Mouse (Mus musculus): ENCODE results near the gene Il1r2. TPM values are rescaled to one million over a fixed set of nuclear protein-coding genes. Genes with fewer than 3 reads are reported as not detected.

The Il1r2 gene
- polyA plus RNA-seq, 1 experiment = not detected

- peaks cover 12% of the 10 kb centered on the region for H3K4me1 ChIP-seq (ENCODE audit: control insufficient read depth, insufficient read depth, low read length)
- 86% methylated on average over 3 of the region's 3 CpGs for WGBS
- TF ChIP-seq CTCF (IDR thresholded peaks at IDR 0.05; ENCODE audit: insufficient read depth, low read depth, low read length) (no peak), POLR2A (IDR thresholded peaks at IDR 0.05; ENCODE audit: insufficient read depth, low read depth, low read length) (no peak)
- H3K27ac ChIP-seq (ENCODE audit: insufficient read depth, low read depth, low read length) = no peak overlapping the region
- no peak overlapping the region for H3K4me3 ChIP-seq (ENCODE audit: insufficient read depth, low read depth, low read length)
Measured at GRCm38 (mm10) chr1:40084386-40084785, 10.5 kb downstream of the Il1r2 start.

GRCm38 (mm10) chr1:40085403-40086182, 11.7 kb downstream of the Il1r2 start:
- Histone ChIP-seq H3K4me1 (ENCODE audit: control insufficient read depth, insufficient read depth, low read length) (peaks cover 12% of the 10 kb centered on the region), H3K4me3 (ENCODE audit: insufficient read depth, low read depth, low read length) (peak overlapping the region; percentile 59), H3K27ac (ENCODE audit: insufficient read depth, low read depth, low read length) (no peak overlapping the region)
- 2% methylated on average over 25 of the region's 25 CpGs for WGBS
- TF ChIP-seq CTCF (IDR thresholded peaks at IDR 0.05; ENCODE audit: insufficient read depth, low read depth, low read length) = no peak
- no peak for TF ChIP-seq POLR2A (IDR thresholded peaks at IDR 0.05; ENCODE audit: insufficient read depth, low read depth, low read length)

GRCm38 (mm10) chr1:40091160-40091559, 17.3 kb downstream of the Il1r2 start:
- no peak overlapping the region for H3K27ac ChIP-seq (ENCODE audit: insufficient read depth, low read depth, low read length)

GRCm38 (mm10) chr1:40092541-40092940, 18.7 kb downstream of the Il1r2 start:
- 51% methylated on average over 6 of the region's 6 CpGs for WGBS
- TF ChIP-seq POLR2A (IDR thresholded peaks at IDR 0.05; ENCODE audit: insufficient read depth, low read depth, low read length) = no peak

More at GRCm38 (mm10) chr1:40091160-40091559, 17.3 kb downstream of the Il1r2 start:
- TF ChIP-seq POLR2A (IDR thresholded peaks at IDR 0.05; ENCODE audit: insufficient read depth, low read depth, low read length) = no peak
- no peak for TF ChIP-seq CTCF (IDR thresholded peaks at IDR 0.05; ENCODE audit: insufficient read depth, low read depth, low read length)
- H3K4me1 ChIP-seq (ENCODE audit: control insufficient read depth, insufficient read depth, low read length) = no peaks in the 10 kb centered on the region
- WGBS = 89% methylated on average over 9 of the region's 9 CpGs
- H3K4me3 ChIP-seq (ENCODE audit: insufficient read depth, low read depth, low read length) = no peak overlapping the region

GRCm38 (mm10) chr1:40094601-40095304, 20.9 kb downstream of the Il1r2 start:
- TF ChIP-seq POLR2A (IDR thresholded peaks at IDR 0.05; ENCODE audit: insufficient read depth, low read depth, low read length) = no peak
- no peak for TF ChIP-seq CTCF (IDR thresholded peaks at IDR 0.05; ENCODE audit: insufficient read depth, low read depth, low read length)
- H3K4me3 ChIP-seq (ENCODE audit: insufficient read depth, low read depth, low read length) = no peak overlapping the region
- WGBS = 75% methylated on average over 3 of the region's 3 CpGs
- no peak overlapping the region for H3K27ac ChIP-seq (ENCODE audit: insufficient read depth, low read depth, low read length)
- H3K4me1 ChIP-seq (ENCODE audit: control insufficient read depth, insufficient read depth, low read length) = no peaks in the 10 kb centered on the region

More at GRCm38 (mm10) chr1:40092541-40092940, 18.7 kb downstream of the Il1r2 start:
- H3K4me3 ChIP-seq (ENCODE audit: insufficient read depth, low read depth, low read length) = no peak overlapping the region
- no peak overlapping the region for H3K27ac ChIP-seq (ENCODE audit: insufficient read depth, low read depth, low read length)
- no peaks in the 10 kb centered on the region for H3K4me1 ChIP-seq (ENCODE audit: control insufficient read depth, insufficient read depth, low read length)

GRCm38 (mm10) chr1:40095585-40095984, 21.7 kb downstream of the Il1r2 start:
- no peak for TF ChIP-seq CTCF (IDR thresholded peaks at IDR 0.05; ENCODE audit: insufficient read depth, low read depth, low read length)
- TF ChIP-seq POLR2A (IDR thresholded peaks at IDR 0.05; ENCODE audit: insufficient read depth, low read depth, low read length) = no peak
- H3K27ac ChIP-seq (ENCODE audit: insufficient read depth, low read depth, low read length) = no peak overlapping the region
- no peak overlapping the region for H3K4me3 ChIP-seq (ENCODE audit: insufficient read depth, low read depth, low read length)
- no peaks in the 10 kb centered on the region for H3K4me1 ChIP-seq (ENCODE audit: control insufficient read depth, insufficient read depth, low read length)
- 19% methylated on average over 1 of the region's 1 CpGs for WGBS

GRCm38 (mm10) chr1:40106306-40106705, 32.4 kb downstream of the Il1r2 start:
- TF ChIP-seq CTCF (IDR thresholded peaks at IDR 0.05; ENCODE audit: insufficient read depth, low read depth, low read length) = no peak
- H3K4me1 ChIP-seq (ENCODE audit: control insufficient read depth, insufficient read depth, low read length) = no peaks in the 10 kb centered on the region
- H3K4me3 ChIP-seq (ENCODE audit: insufficient read depth, low read depth, low read length) = no peak overlapping the region
- WGBS = 91% methylated on average over 4 of the region's 4 CpGs
- H3K27ac ChIP-seq (ENCODE audit: insufficient read depth, low read depth, low read length) = no peak overlapping the region

- Histone ChIP-seq H3K4me3 (ENCODE audit: insufficient read depth, low read depth, low read length) (no peak overlapping the region), H3K27ac (ENCODE audit: insufficient read depth, low read depth, low read length) (no peak overlapping the region), H3K4me1 (ENCODE audit: control insufficient read depth, insufficient read depth, low read length) (no peaks in the 10 kb centered on the region)
- no peak for TF ChIP-seq POLR2A (IDR thresholded peaks at IDR 0.05; ENCODE audit: insufficient read depth, low read depth, low read length)
- WGBS = 82% methylated on average over 4 of the region's 4 CpGs
Measured at GRCm38 (mm10) chr1:40106719-40107118, 32.8 kb downstream of the Il1r2 start.

GRCm38 (mm10) chr1:40107971-40108749, 34.3 kb downstream of the Il1r2 start:
- Histone ChIP-seq H3K27ac (ENCODE audit: insufficient read depth, low read depth, low read length) (no peak overlapping the region), H3K4me3 (ENCODE audit: insufficient read depth, low read depth, low read length) (no peak overlapping the region), H3K4me1 (ENCODE audit: control insufficient read depth, insufficient read depth, low read length) (no peaks in the 10 kb centered on the region)
- TF ChIP-seq POLR2A (IDR thresholded peaks at IDR 0.05; ENCODE audit: insufficient read depth, low read depth, low read length) (no peak), CTCF (IDR thresholded peaks at IDR 0.05; ENCODE audit: insufficient read depth, low read depth, low read length) (no peak)
- 82% methylated on average over 5 of the region's 5 CpGs for WGBS
